Mouse (Mus musculus): ENCODE measurements around the gene 2810006K23Rik. TPM values are rescaled to one million over a fixed set of nuclear protein-coding genes. Genes with fewer than 3 reads are reported as not detected.

2810006K23Rik gene
- polyA plus RNA-seq (2015; fragmentation: Nextera tagmentation; extraction: Ambion mirVana), result 11.2 and 12.0 TPM in 2 replicates

GRCm38 (mm10) chr5:124327510-124328364 is at the start of gene 2810006K23Rik, which contains the start of gene Mphosph9:
Gene 2810006K23Rik, plus strand, starts transcription at chr5:124328089.
Gene Mphosph9, minus strand, starts transcription at chr5:124327972.

DNA sequence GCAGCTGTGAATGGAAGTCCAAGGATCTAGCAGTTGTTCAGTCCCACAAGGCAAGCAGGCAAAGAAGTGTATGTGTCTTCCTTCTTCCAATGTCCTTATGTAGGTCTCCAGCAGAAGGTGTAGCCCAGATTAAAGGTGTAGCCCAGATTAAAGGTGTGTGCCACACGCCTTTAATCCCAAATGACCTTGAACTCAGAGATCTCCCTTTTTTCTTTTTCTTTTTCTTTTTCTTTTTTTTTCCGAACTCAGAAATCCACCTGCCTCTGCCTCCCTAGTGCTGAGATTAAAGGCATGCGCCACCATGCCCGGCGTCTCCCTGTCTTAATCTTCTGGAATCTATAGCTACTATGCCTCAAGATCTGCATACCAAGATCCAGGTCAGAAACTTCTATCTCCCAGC is 35.1 kb downstream of the 2810006K23Rik start, which contains the start of gene Cdk2ap1:
Cdk2ap1 (minus strand) TSS at position 101 of the 400 bp plus-strand sequence.

Other genes with a start within 250 kb of the 2810006K23Rik start
- 28.1 and 28.6 TPM in 2 replicates for gene Abcb9, start 232.3 kb upstream of the 2810006K23Rik start, polyA plus RNA-seq (2015; fragmentation: Nextera tagmentation; extraction: Ambion mirVana)
- 35.9 and 40.3 TPM in 2 replicates for gene Ogfod2, start 215.8 kb upstream of the 2810006K23Rik start, polyA plus RNA-seq (2015; fragmentation: Nextera tagmentation; extraction: Ambion mirVana)
- gene Arl6ip4, start 212.0 kb upstream of the 2810006K23Rik start, polyA plus RNA-seq (2015; fragmentation: Nextera tagmentation; extraction: Ambion mirVana), result 107 and 116 TPM in 2 replicates
- gene Pitpnm2, start 78.3 kb upstream of the 2810006K23Rik start, polyA plus RNA-seq (2015; fragmentation: Nextera tagmentation; extraction: Ambion mirVana), result 10.0 and 10.5 TPM in 2 replicates
- gene Mphosph9, start 117 bp upstream of the 2810006K23Rik start, polyA plus RNA-seq (2015; fragmentation: Nextera tagmentation; extraction: Ambion mirVana), result 7.7 and 7.8 TPM in 2 replicates
- gene Cdk2ap1, start 35.0 kb downstream of the 2810006K23Rik start, polyA plus RNA-seq (2015; fragmentation: Nextera tagmentation; extraction: Ambion mirVana), result 97.0 and 154 TPM in 2 replicates
- gene Sbno1, start 97.9 kb downstream of the 2810006K23Rik start, polyA plus RNA-seq (2015; fragmentation: Nextera tagmentation; extraction: Ambion mirVana), result 63.9 and 66.5 TPM in 2 replicates
- 21.6 and 24.9 TPM in 2 replicates for gene Kmt5a, start 111.8 kb downstream of the 2810006K23Rik start, polyA plus RNA-seq (2015; fragmentation: Nextera tagmentation; extraction: Ambion mirVana)
- 31.5 and 34.5 TPM in 2 replicates for gene Rilpl2, start 150.3 kb downstream of the 2810006K23Rik start, polyA plus RNA-seq (2015; fragmentation: Nextera tagmentation; extraction: Ambion mirVana)
- gene Snrnp35, start 155.0 kb downstream of the 2810006K23Rik start, polyA plus RNA-seq (2015; fragmentation: Nextera tagmentation; extraction: Ambion mirVana), result 11.5 and 14.5 TPM in 2 replicates
- 16.2 and 17.0 TPM in 2 replicates for gene Rilpl1, start 203.3 kb downstream of the 2810006K23Rik start, polyA plus RNA-seq (2015; fragmentation: Nextera tagmentation; extraction: Ambion mirVana)
- 285 and 303 TPM in 2 replicates for gene Tmed2, start 212.6 kb downstream of the 2810006K23Rik start, polyA plus RNA-seq (2015; fragmentation: Nextera tagmentation; extraction: Ambion mirVana)
- gene Ddx55, start 224.8 kb downstream of the 2810006K23Rik start, polyA plus RNA-seq (2015; fragmentation: Nextera tagmentation; extraction: Ambion mirVana), result 21.2 and 22.1 TPM in 2 replicates

All from neural tube, postnatal 0 days (tissue).